Mouse (Mus musculus) MN1 (cell line): ENCODE measurements around the gene Ush2a.

ENCODE experiments used
- DNase-seq: peaks from one replicate; pipeline ENCODE4 v3.0.0-alpha.2; 2016; ENCODE audit warnings: low spot score

Gene Ush2a

GRCm38 (mm10) chr1:188387321-188387720 is 125.5 kb downstream of the Ush2a start:
- no peak for DNase-seq

GRCm38 (mm10) chr1:188387820-188388471 is 126.1 kb downstream of the Ush2a start:
- DNase-seq, result no peak

GRCm38 (mm10) chr1:188390080-188390479 is 128.3 kb downstream of the Ush2a start:
- DNase-seq, result no peak

- DNase-seq, result no peak
These were observed 145.4 kb downstream of the Ush2a start for GRCm38 (mm10) chr1:188407176-188407575.

GRCm38 (mm10) chr1:188407613-188408386 is 146.0 kb downstream of the Ush2a start:
- no peak for DNase-seq

GRCm38 (mm10) chr1:188410547-188410946 is 148.7 kb downstream of the Ush2a start:
- DNase-seq, result no peak

GRCm38 (mm10) chr1:188420543-188420942 is 158.7 kb downstream of the Ush2a start:
- DNase-seq, result no peak

GRCm38 (mm10) chr1:188428172-188428571 is 166.3 kb downstream of the Ush2a start:
- no peak for DNase-seq

GRCm38 (mm10) chr1:188430689-188431088 is 168.9 kb downstream of the Ush2a start:
- no peak for DNase-seq

GRCm38 (mm10) chr1:188447964-188448363 is 186.1 kb downstream of the Ush2a start:
- no peak for DNase-seq

- DNase-seq, result no peak
These were observed 194.8 kb downstream of the Ush2a start for GRCm38 (mm10) chr1:188456466-188457175.

- no peak for DNase-seq
These were observed 195.6 kb downstream of the Ush2a start for GRCm38 (mm10) chr1:188457221-188458008.

GRCm38 (mm10) chr1:188461203-188461602 is 199.4 kb downstream of the Ush2a start:
- no peak for DNase-seq

- no peak for DNase-seq
These were observed 202.8 kb downstream of the Ush2a start for GRCm38 (mm10) chr1:188464653-188465052.

- DNase-seq, result no peak
These were observed 206.6 kb downstream of the Ush2a start for GRCm38 (mm10) chr1:188468371-188468783.

- no peak for DNase-seq
These were observed 243.1 kb downstream of the Ush2a start for GRCm38 (mm10) chr1:188504958-188505357.

- DNase-seq, result no peak
These were observed 257.0 kb downstream of the Ush2a start for GRCm38 (mm10) chr1:188518792-188519191.

- no peak for DNase-seq
These were observed 265.6 kb downstream of the Ush2a start for GRCm38 (mm10) chr1:188527451-188527850.

- no peak for DNase-seq
These were observed 267.8 kb downstream of the Ush2a start for GRCm38 (mm10) chr1:188529606-188530131.

GRCm38 (mm10) chr1:188537021-188537420 is 275.2 kb downstream of the Ush2a start:
- no peak for DNase-seq

GRCm38 (mm10) chr1:188539621-188540020 is 277.8 kb downstream of the Ush2a start:
- no peak for DNase-seq

GRCm38 (mm10) chr1:188541492-188541891 is 279.7 kb downstream of the Ush2a start:
- no peak for DNase-seq
